Mouse (Mus musculus) gastrocnemius, postnatal 36 days (tissue): ENCODE data around the gene Sall2. TPM values are rescaled to one million over a fixed set of nuclear protein-coding genes. Genes with fewer than 3 reads are reported as not detected.
A peak's percentile ranks its signal among the peaks of the same experiment; 100 is the strongest.
"Not testable (repeated sequence)": the region's sequence is repeated elsewhere in the genome, so short reads cannot be mapped to it uniquely, and the experiment has no call there.

ENCODE experiments used
- DNase-seq, 2 experiments: peaks; one replicate each; pipeline ENCODE4 v3.0.0; 2022
- intact Hi-C: fragments of 180-260 bp; cut with DNase I; formaldehyde crosslinking; loops from one replicate; pipeline ENCODE4 v1.15.1; 2025
- total RNA-seq, 2 experiments: library from RNA; stranded (reverse); gene quantifications; 2 replicates each; pipeline ENCODE4 v1.2.3; 2021

The Sall2 gene
- total RNA-seq, 2 experiments from 2014 or later, result 0.56 to 0.79 TPM

GRCm38 (mm10) chr14:52306100-52306499 is 22.5 kb downstream of the Sall2 start:
- intact Hi-C loops, result no loop called here

GRCm38 (mm10) chr14:52304644-52305271 is 23.8 kb downstream of the Sall2 start, which contains the start of gene Mettl3:
Mettl3 (minus strand) TSS chr14:52305128.
- intact Hi-C loops, result no loop called here
- peak; percentile 88 to 90 for DNase-seq

More at GRCm38 (mm10) chr14:52306100-52306499, 22.5 kb downstream of the Sall2 start:
- no peak for DNase-seq

- intact Hi-C loops, DNase-seq: not testable (repeated sequence)
Observed at GRCm38 (mm10) chr14:52303517-52303916, 25.0 kb downstream of the Sall2 start.

- intact Hi-C loops, result loop anchor here (5.0 kb wide), 1 partner anchor 42 kb away; no protein-coding TSS in a partner anchor
Observed at GRCm38 (mm10) chr14:52295558-52296264, 32.9 kb downstream of the Sall2 start.

GRCm38 (mm10) chr14:52284191-52284590 is 44.4 kb downstream of the Sall2 start:
- DNase-seq, result no peak
- intact Hi-C loops, result no loop called here

More at GRCm38 (mm10) chr14:52295558-52296264, 32.9 kb downstream of the Sall2 start:
- no peak for DNase-seq

GRCm38 (mm10) chr14:52283629-52284028 is 44.9 kb downstream of the Sall2 start:
- intact Hi-C loops, result no loop called here
- DNase-seq, result no peak

- no peak for DNase-seq
- intact Hi-C loops, result loop anchor here (2.0 kb wide), 1 partner anchor 23 kb away; the partner anchor contains the start of gene Chd8
Observed at GRCm38 (mm10) chr14:52279747-52280120, 48.8 kb downstream of the Sall2 start.

GRCm38 (mm10) chr14:52278932-52279746 is 49.4 kb downstream of the Sall2 start, which contains the start of the genes Tox4 and Rab2b:
Tox4 (plus strand) TSS chr14:52279146.
Rab2b (minus strand) TSS chr14:52279545.
- DNase-seq, result peak; percentile 97
- intact Hi-C loops, result loop anchor here (2.0 kb wide), 1 partner anchor 22 kb away; the partner anchor contains the start of gene Chd8

- DNase-seq, result no peak
- intact Hi-C loops, result no loop called here
Observed at GRCm38 (mm10) chr14:52277210-52277609, 51.4 kb downstream of the Sall2 start.

GRCm38 (mm10) chr14:52272781-52273180 is 55.8 kb downstream of the Sall2 start:
- intact Hi-C loops, result no loop called here
- DNase-seq, result no peak

Other genes with a start within 250 kb of the Sall2 start
- gene Hnrnpc, start 224.7 kb downstream of the Sall2 start, total RNA-seq, result 10 to 100 TPM; 71.0 to 74.4 TPM
- not detected for gene Rpgrip1, start 218.1 kb downstream of the Sall2 start, total RNA-seq
- 10 to 100 TPM; 10.1 to 13.7 TPM for gene Supt16, start 131.3 kb downstream of the Sall2 start, total RNA-seq
- 10 to 100 TPM; 26.6 to 30.8 TPM for gene Chd8, start 71.0 kb downstream of the Sall2 start, total RNA-seq
- 10 to 100 TPM; 43.5 to 46.1 TPM for gene Tox4, start 49.6 kb downstream of the Sall2 start, total RNA-seq
- 1 to 10 TPM; 2.0 to 3.0 TPM for gene Rab2b, start 49.2 kb downstream of the Sall2 start, total RNA-seq
- 10 to 100 TPM; 11.4 to 14.2 TPM for gene Mettl3, start 23.6 kb downstream of the Sall2 start, total RNA-seq
- gene Olfr1513, start 27.6 kb upstream of the Sall2 start, total RNA-seq, result not detected
- gene Olfr1512, start 50.4 kb upstream of the Sall2 start, total RNA-seq, result not detected
- not detected for gene Olfr1511, start 68.6 kb upstream of the Sall2 start, total RNA-seq
- not detected for gene Olfr1510, start 85.6 kb upstream of the Sall2 start, total RNA-seq
- not detected for gene Olfr1509, start 114.2 kb upstream of the Sall2 start, total RNA-seq
- gene Olfr1508, start 138.7 kb upstream of the Sall2 start, total RNA-seq, result not detected
- gene Olfr1507, start 167.0 kb upstream of the Sall2 start, total RNA-seq, result not detected